Comparison of ENCODE assay signal across 8 mouse cellular contexts in genomic region chr6:34346096-34346898, GRCm38 (mm10). TPM values are rescaled to one million over a fixed set of nuclear protein-coding genes. Genes with fewer than 3 reads are reported as not detected.
DNase-seq lines count a peak whose midpoint lies in the region; ATAC-seq and TF ChIP-seq lines count a peak whose summit lies in the region.

No protein-coding gene starts in this region.

- TF ChIP-seq EP300 in stomach, postnatal 0 days (optimal IDR thresholded peaks at IDR 0.05) = no peak

- H3K4me3 ChIP-seq in bone marrow, adult 2 months (replicated peaks; ENCODE audit: control insufficient read depth, low read depth, low read length) = no peak overlapping the region
- no peak overlapping the region for H3K4me3 ChIP-seq in embryonic facial prominence, embryonic 14.5 days (ENCODE audit: low read depth, low read length)
- peak overlapping the region; percentile 27 for H3K4me3 ChIP-seq in heart, embryonic 10.5 days
- no peak overlapping the region for H3K4me3 ChIP-seq in limb, embryonic 13.5 days
- no peak overlapping the region for H3K4me3 ChIP-seq in stomach, postnatal 0 days (ENCODE audit: low read depth, low read length)

- TF ChIP-seq POLR2A in bone marrow, adult 2 months (IDR thresholded peaks at IDR 0.05; ENCODE audit: borderline replicate concordance, control insufficient read depth, low read depth, low read length) = no peak

- H3K4me2 ChIP-seq in embryonic facial prominence, embryonic 14.5 days (ENCODE audit: low read depth, low read length) = no peak overlapping the region
- H3K4me2 ChIP-seq in limb, embryonic 13.5 days (replicated peaks) = peak overlapping the region; percentile 25; the same call in 1 of the 2 replicates
- no peak overlapping the region for H3K4me2 ChIP-seq in stomach, postnatal 0 days (replicated peaks; ENCODE audit: low read depth)

- no peaks in the 10 kb centered on the region for H3K4me1 ChIP-seq in bone marrow, adult 2 months (ENCODE audit: control insufficient read depth, insufficient read depth, low read length)
- H3K4me1 ChIP-seq in embryonic facial prominence, embryonic 14.5 days (ENCODE audit: control insufficient read depth, insufficient read depth, low read length) = peaks cover 5% of the 10 kb centered on the region; the same call in 1 of the 2 replicates
- H3K4me1 ChIP-seq in heart, embryonic 10.5 days = peaks cover 25% of the 10 kb centered on the region
- H3K4me1 ChIP-seq in limb, embryonic 13.5 days = peaks cover 21% of the 10 kb centered on the region
- H3K4me1 ChIP-seq in stomach, postnatal 0 days (replicated peaks; ENCODE audit: control insufficient read depth, insufficient read depth) = no peaks in the 10 kb centered on the region; the same call in 1 of the 2 replicates

- no peak overlapping the region for H3K27ac ChIP-seq in bone marrow, adult 2 months (ENCODE audit: control insufficient read depth, insufficient read depth, low read depth, low read length, poor library complexity)
- no peak overlapping the region for H3K27ac ChIP-seq in embryonic facial prominence, embryonic 14.5 days (replicated peaks; ENCODE audit: low read depth, low read length)
- H3K27ac ChIP-seq in heart, embryonic 10.5 days = peak overlapping the region; percentile 30; the same call in 1 of the 2 replicates
- H3K27ac ChIP-seq in limb, embryonic 13.5 days = no peak overlapping the region
- no peak overlapping the region for H3K27ac ChIP-seq in stomach, postnatal 0 days (replicated peaks)

- TF ChIP-seq CTCF in bone marrow, adult 2 months (IDR thresholded peaks at IDR 0.05; ENCODE audit: control insufficient read depth, insufficient read depth, low read length) = peak; percentile 81
- TF ChIP-seq CTCF in stomach, postnatal 0 days (IDR thresholded peaks at IDR 0.05; ENCODE audit: low read depth) = peak; percentile 96

- H3K9me3 ChIP-seq in embryonic facial prominence, embryonic 14.5 days (ENCODE audit: control insufficient read depth, low read length) = no peaks in the 10 kb centered on the region
- H3K9me3 ChIP-seq in heart, embryonic 10.5 days = no peaks in the 10 kb centered on the region
- no peaks in the 10 kb centered on the region for H3K9me3 ChIP-seq in limb, embryonic 13.5 days
- H3K9me3 ChIP-seq in stomach, postnatal 0 days (ENCODE audit: control insufficient read depth, low read length) = no peaks in the 10 kb centered on the region

- 54% methylated on average over 14 of the region's 14 CpGs for WGBS in bone marrow, adult 2 months
- 49% methylated on average over 14 of the region's 14 CpGs for WGBS in embryonic facial prominence, embryonic 14.5 days
- 43% methylated on average over 14 of the region's 14 CpGs for WGBS in heart, embryonic 10.5 days
- WGBS in limb, embryonic 13.5 days = 51% methylated on average over 14 of the region's 14 CpGs
- WGBS in stomach, postnatal 0 days = 51% methylated on average over 14 of the region's 14 CpGs

- ATAC-seq in embryonic facial prominence, embryonic 14.5 days (ENCODE audit: low read depth) = peak; percentile 89
- ATAC-seq in limb, embryonic 13.5 days (ENCODE audit: low FRiP score, low read depth) = peak; percentile 66; the same call in 1 of the 2 replicates
- ATAC-seq in stomach, postnatal 0 days (ENCODE audit: low FRiP score, low TSS enrichment) = 0 out of 2 replicates have a peak, but pooled peaks have one; percentile 34

- H3K36me3 ChIP-seq in embryonic facial prominence, embryonic 14.5 days (ENCODE audit: control insufficient read depth, insufficient read depth, low read length) = no peaks in the 10 kb centered on the region
- no peaks in the 10 kb centered on the region for H3K36me3 ChIP-seq in heart, embryonic 10.5 days
- no peaks in the 10 kb centered on the region for H3K36me3 ChIP-seq in limb, embryonic 13.5 days
- H3K36me3 ChIP-seq in stomach, postnatal 0 days (ENCODE audit: control insufficient read depth, insufficient read depth, low read length) = no peaks in the 10 kb centered on the region

- peak; percentile 75 to 77 for DNase-seq in B cell, adult 2 months
- peak; percentile 84 for DNase-seq in embryonic facial prominence, embryonic 14.5 days (ENCODE audit: low spot score)
- peak; percentile 87 for DNase-seq in heart, embryonic 10.5 days (ENCODE audit: low spot score)
- DNase-seq in kidney, adult 9 months = peak; percentile 58
- DNase-seq in neural tube, embryonic 10.5 days (ENCODE audit: extremely low spot score, low spot score) = peak; percentile 78
- DNase-seq in stomach, postnatal 0 days (ENCODE audit: low spot score) = peak; percentile 76

- no peak overlapping the region for H3K9ac ChIP-seq in embryonic facial prominence, embryonic 14.5 days (ENCODE audit: low read depth, low read length)
- H3K9ac ChIP-seq in limb, embryonic 13.5 days = no peak overlapping the region
- no peak overlapping the region for H3K9ac ChIP-seq in stomach, postnatal 0 days (ENCODE audit: low read length)

- H3K27me3 ChIP-seq in embryonic facial prominence, embryonic 14.5 days (replicated peaks; ENCODE audit: control insufficient read depth, insufficient read depth, low read length) = no peaks in the 10 kb centered on the region
- H3K27me3 ChIP-seq in heart, embryonic 10.5 days (ENCODE audit: insufficient read depth, poor library complexity, severe bottlenecking) = no peaks in the 10 kb centered on the region
- H3K27me3 ChIP-seq in limb, embryonic 13.5 days = no peaks in the 10 kb centered on the region
- H3K27me3 ChIP-seq in stomach, postnatal 0 days (ENCODE audit: control insufficient read depth, insufficient read depth, low read length) = no peaks in the 10 kb centered on the region

RNA-seq across cellular contexts. Expression of gene Akr1b8, which starts 7.6 kb away (rescaled TPM):
- 2.1 and 3.1 TPM in 2 replicates for polyA plus RNA-seq in bone marrow, adult 2 months (2011; ENCODE audit: insufficient read depth, insufficient read length, low replicate concordance, missing spikeins)
- 7.9 and 11.0 TPM in 2 replicates for polyA plus RNA-seq in embryonic facial prominence, embryonic 14.5 days (2014; fragmentation: Nextera tagmentation; extraction: Ambion mirVana)
- polyA plus RNA-seq in heart, embryonic 10.5 days (2016; fragmentation: Nextera tagmentation; extraction: Ambion mirVana) = 21.1 and 23.1 TPM in 2 replicates
- polyA plus RNA-seq in limb, embryonic 13.5 days (2015; fragmentation: Nextera tagmentation; extraction: Ambion mirVana) = 9.0 and 10.0 TPM in 2 replicates
- 96.1 and 112 TPM in 2 replicates for polyA plus RNA-seq in stomach, postnatal 0 days (2015; fragmentation: Nextera tagmentation; extraction: Ambion mirVana)

RNA-seq across cellular contexts. Expression of gene Akr1b3, which starts 29.0 kb away (rescaled TPM):
- 52.4 and 76.9 TPM in 2 replicates for polyA plus RNA-seq in bone marrow, adult 2 months (2011; ENCODE audit: insufficient read depth, insufficient read length, low replicate concordance, missing spikeins)
- polyA plus RNA-seq in embryonic facial prominence, embryonic 14.5 days (2014; fragmentation: Nextera tagmentation; extraction: Ambion mirVana) = 182 and 187 TPM in 2 replicates
- polyA plus RNA-seq in heart, embryonic 10.5 days (2016; fragmentation: Nextera tagmentation; extraction: Ambion mirVana) = 232 and 247 TPM in 2 replicates
- polyA plus RNA-seq in limb, embryonic 13.5 days (2015; fragmentation: Nextera tagmentation; extraction: Ambion mirVana) = 196 and 199 TPM in 2 replicates
- 188 TPM in 2 replicates for polyA plus RNA-seq in stomach, postnatal 0 days (2015; fragmentation: Nextera tagmentation; extraction: Ambion mirVana)

RNA-seq across cellular contexts. Expression of gene Akr1b10, which starts 37.7 kb away (rescaled TPM):
- 10.4 and 15.7 TPM in 2 replicates for polyA plus RNA-seq in bone marrow, adult 2 months (2011; ENCODE audit: insufficient read depth, insufficient read length, low replicate concordance, missing spikeins)
- 15.9 and 16.2 TPM in 2 replicates for polyA plus RNA-seq in embryonic facial prominence, embryonic 14.5 days (2014; fragmentation: Nextera tagmentation; extraction: Ambion mirVana)
- 44.8 and 61.8 TPM in 2 replicates for polyA plus RNA-seq in heart, embryonic 10.5 days (2016; fragmentation: Nextera tagmentation; extraction: Ambion mirVana)
- 11.2 and 12.1 TPM in 2 replicates for polyA plus RNA-seq in limb, embryonic 13.5 days (2015; fragmentation: Nextera tagmentation; extraction: Ambion mirVana)
- 18.3 and 20.0 TPM in 2 replicates for polyA plus RNA-seq in stomach, postnatal 0 days (2015; fragmentation: Nextera tagmentation; extraction: Ambion mirVana)

Comparison
In these comparisons a context has a peak if more than half of its experiments do, and no peak if none do; other contexts are left out.
1. ATAC-seq: peak in every context shown above with its lines; median percentile 89 in embryonic facial prominence, embryonic 14.5 days; 66 in limb, embryonic 13.5 days; 34 in stomach, postnatal 0 days.